Mouse (Mus musculus): ENCODE measurements around the gene Slc35e2.
"Not testable (repeated sequence)": the region's sequence is repeated elsewhere in the genome, so short reads cannot be mapped to it uniquely, and the experiment has no call there.

Gene Slc35e2

GRCm38 (mm10) chr4:155669598-155670075 lies 68.4 kb downstream of the Slc35e2 start:
- no peak for DNase-seq (ENCODE audit: low spot score in 2 of 2)

DNA sequence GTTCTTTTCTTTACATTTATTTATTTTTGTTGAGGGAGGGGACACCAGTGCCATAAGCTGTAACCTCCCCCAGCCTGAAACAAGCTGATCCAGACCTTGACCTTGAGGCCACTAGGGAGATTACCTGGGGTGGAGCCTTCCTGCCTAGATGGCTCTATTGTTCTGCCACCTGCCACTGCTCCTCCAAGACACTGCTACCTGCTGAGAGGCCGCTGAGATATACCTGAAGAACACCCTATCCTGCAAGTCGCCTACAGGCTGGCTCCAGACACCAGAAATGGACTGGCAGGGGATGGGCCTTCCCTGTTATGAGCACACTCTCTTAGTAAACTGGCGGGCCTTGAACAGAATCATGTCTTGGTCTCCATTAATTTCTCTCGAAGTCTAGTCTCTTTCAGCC lies 69.0 kb downstream of the Slc35e2 start:
- not testable (repeated sequence) for DNase-seq (ENCODE audit: low spot score in 2 of 2)

DNA sequence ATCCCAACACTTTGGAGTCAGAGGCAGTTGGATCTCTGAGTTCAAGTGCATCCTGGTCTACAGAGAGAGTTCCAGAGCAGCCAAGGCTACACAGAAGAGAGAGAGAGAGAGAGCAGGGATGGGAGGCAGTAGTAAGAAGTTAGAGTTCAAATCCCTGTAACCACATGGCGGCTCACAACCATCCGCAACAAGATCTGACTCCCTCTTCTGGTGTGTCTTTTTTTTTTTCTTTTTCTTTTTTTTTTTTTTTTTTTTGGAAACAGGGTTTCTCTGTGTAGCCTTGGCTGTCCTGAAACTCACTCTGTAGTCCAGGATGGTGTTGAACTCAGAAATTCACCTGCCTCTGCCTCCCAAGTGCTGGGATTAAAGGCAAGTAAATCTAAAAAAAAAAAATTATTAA lies 70.9 kb downstream of the Slc35e2 start:
- no peak for DNase-seq (ENCODE audit: low spot score in 2 of 2)
